Mouse (Mus musculus) cerebellum, postnatal 36 days (tissue): ENCODE measurements around the gene Asic2.

Experiments
- DNase-seq, 2 experiments: peaks; one replicate each; pipeline ENCODE4 v3.0.0; 2021 to 2022; ENCODE audit warnings: mixed read lengths in 2 of 2

The Asic2 gene

DNA sequence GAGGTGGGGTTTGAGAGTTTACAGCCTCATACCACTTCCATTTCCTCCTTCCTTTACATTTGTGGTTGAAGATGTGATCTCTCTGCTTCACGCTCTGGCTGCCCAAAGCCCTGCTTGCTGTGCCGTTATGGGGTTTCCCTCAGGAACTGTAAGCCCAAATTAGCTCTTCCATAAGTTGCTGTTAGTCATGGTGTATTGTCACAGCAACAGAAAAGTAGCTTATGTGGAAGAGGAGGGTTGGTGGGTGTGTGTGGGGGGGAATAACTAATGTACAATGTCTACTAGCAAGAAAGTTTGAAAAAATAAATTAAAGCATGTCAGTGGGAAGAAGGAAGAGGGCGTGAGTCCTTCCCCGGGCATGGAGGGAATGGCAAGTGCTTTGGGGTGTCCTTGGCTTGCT, 896.4 kb downstream of the Asic2 start:
- DNase-seq: no peak

DNA sequence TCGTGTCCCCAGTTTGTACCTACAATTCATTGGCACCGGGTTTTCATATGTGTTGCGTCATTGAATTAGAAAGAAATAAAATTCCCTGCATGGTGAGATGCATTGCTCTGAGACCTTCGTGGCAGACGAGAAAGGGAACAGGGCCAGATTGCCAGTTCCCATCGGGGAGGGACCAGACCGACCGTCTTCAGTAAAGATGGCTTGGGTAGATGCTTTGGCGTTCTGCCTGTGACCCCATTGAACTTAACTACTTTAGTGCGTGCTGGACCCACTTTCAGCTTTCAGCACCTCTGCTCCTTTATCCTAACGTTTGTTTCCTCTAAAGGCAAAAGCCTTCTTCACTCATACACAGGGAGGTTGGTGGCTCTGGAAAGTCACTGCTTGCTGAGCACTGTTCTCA, 902.9 kb downstream of the Asic2 start:
- DNase-seq: no peak

DNA sequence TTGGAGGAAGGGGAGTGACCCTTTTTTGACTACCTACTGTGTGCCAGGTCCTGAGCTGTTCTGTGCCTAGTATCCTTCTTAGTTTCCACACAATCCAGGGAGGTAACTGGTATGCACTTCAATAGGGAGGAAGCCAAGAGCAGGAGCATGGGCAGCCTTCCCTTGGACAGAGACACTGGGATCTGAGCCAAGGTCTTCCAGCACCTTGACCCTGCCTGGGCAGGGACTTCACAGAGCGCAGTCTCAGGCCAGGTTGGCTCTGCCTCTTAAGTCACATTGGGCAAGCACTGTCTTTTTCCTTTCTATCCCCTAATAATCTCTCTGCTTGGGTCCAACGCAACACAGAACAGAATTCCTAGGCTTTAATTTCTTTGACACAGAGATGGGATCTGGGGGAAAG, 904.3 kb downstream of the Asic2 start:
- no peak for DNase-seq

DNA sequence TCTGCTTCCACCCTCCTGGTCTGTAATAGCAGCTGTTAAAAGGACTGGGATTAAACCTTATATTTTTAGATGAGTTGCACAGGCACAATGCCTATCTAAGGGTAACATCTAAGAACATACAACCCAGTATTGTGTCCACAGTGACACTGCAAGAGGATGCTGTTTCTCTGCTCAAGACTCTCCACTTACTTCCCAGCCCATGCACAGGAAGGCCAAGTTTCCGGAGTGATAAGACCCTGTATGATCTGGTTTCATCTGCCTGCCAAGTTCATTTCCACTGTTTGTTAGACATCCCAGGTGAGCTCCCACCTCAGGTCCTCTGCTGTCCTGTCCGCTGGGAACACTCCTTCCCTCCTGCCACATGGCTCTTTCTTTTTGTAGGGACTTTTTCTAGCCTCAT, 908.2 kb downstream of the Asic2 start:
- no peak for DNase-seq

DNA sequence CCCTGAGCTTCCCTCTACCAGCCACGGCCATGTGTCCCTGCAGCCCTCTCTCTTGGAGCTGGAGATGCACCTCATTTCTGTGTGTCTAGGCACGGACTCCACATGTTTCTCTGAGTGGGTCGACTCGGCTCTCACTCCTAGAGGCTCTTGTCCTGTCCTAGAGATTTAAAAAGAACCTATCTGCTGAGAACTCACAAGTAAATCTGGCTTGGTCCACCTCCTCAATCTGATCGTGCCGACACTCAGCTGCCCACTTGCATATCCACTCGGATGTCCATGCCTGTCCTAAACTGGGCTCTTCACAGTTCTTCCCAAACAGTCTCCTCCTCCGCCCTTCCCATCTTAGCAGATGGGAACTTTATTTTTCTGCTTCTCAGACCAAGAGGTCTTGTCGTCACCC, 908.7 kb downstream of the Asic2 start:
- DNase-seq: no peak

DNA sequence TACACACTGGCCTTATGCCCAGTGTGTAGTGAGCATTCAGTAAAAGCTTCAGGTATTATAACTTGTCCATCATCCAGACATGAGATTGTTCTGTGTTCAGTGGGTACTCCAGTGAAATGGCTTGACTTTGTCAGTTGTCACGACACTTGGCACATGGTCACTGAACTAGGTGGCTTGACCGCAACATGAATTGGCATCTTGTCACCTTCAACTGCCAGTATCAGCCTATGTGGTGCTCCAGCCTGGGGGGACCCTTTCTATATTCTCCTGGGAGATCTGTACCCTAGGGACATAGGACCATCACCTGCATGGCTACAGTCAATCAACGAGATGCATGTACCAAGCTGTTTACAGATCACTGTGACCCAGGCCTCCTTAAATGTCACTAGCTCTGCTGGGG, 910.8 kb downstream of the Asic2 start:
- DNase-seq: peak; percentile 33 to 34

DNA sequence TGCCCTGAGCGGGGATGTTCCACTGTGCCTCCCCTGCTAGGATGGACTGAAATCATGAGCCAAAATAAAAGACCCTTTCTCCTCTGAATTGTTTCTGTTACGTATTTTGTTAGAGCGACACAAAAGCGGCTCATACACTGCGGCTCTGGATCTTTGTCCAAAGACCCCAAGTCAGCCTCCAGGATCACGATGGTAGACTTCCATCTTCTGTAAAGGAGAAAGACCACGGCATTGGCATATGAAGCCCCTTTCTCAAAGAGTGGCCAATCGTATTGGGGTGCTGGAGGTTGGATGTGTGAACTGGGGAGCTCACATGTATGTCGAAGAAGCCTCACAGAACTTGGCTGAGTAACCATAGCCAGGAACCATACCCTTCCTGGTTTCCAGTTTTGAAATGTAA, 911.5 kb downstream of the Asic2 start:
- no peak for DNase-seq

DNA sequence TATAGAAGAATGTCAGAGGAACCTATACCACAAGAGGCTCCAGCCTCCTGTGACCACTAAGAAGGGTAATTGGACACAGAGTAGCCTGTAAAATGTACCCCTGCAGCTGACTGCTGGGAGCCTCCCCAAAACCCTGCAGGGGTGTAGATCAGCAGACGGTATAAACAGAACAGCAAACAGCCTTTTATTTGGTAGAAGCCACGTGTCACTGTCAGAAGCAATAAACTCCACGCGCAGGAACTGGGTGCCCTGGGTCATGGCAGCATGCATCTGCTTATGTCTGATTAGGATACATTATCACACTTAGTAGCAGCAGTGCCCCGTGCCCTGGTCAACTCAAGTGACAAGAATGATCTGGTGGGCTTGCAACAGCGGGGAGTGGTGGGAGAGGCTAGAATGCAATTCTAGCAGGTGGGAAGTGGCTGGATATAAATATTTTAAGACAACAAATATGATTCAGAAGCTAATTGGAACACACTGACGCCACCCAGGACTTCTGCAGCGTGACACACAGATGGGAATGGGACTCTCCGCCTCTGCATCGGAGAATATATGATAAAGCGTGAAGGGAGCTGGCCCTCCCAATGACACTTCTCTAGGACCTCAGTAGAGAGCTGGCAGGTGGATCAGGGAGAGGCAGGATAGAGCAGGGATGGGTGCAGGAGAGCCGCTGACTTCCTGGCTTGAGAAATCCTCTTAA, 912.7 kb downstream of the Asic2 start:
- peak; percentile 20 to 22 for DNase-seq

DNA sequence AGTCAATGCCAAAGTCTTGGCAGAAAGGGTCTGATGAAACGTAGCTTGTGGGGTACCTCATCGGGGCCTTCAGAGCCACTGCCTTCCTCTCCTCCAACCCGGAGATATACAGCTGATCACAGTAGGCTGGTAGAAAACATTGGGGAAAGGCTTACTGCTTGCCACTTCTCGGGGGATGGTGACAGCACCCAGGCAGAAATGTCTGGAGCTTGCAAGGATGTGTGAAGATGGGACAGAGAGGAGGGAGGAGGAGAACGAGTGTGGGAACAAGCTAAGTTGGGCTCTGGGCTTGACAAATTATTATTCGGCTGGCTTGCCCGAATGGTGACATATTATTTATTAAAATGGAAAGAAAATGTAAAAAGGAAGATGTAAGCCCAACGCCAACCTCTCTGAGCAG, 914.4 kb downstream of the Asic2 start:
- DNase-seq: no peak

DNA sequence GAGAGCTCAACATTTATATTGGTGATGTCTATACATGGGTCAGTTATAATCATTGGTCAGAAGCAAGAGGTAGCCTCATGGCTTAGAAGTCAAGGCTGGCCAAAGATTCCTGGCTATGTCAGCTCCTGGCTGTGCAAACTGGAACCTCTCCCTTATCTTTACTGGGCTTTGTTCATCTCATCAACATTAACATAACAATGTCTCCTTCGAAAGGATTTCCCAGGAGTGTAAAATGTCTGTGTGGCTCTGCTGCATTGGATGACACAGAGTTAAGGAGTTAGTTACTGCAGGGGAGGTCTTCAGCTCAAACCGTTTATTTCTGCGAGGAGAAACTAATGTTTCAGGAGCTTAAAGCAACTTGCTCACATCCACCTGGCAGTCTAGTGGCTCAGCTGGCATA, 926.6 kb downstream of the Asic2 start:
- no peak for DNase-seq

DNA sequence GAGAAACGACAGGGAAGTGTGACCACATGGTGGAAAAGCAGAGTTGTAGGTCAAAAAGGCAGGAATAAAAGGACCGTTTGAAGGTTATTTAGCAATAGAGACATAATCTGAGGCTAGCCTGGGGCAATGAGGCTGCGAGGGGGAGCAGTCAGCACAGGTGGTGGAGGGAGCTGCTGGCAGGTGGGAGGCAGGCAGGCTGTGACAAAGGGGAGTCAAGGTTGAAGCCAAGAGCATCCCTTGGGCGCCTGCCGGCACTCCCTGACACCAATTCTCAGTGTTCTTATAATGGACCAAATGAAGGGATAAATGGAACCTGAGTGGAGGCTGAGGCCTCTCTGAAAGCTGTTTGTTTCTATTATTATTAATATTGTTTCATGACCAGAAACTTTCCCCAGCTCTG, 928.3 kb downstream of the Asic2 start:
- DNase-seq: peak in 1 of 2 experiments; percentile 32

DNA sequence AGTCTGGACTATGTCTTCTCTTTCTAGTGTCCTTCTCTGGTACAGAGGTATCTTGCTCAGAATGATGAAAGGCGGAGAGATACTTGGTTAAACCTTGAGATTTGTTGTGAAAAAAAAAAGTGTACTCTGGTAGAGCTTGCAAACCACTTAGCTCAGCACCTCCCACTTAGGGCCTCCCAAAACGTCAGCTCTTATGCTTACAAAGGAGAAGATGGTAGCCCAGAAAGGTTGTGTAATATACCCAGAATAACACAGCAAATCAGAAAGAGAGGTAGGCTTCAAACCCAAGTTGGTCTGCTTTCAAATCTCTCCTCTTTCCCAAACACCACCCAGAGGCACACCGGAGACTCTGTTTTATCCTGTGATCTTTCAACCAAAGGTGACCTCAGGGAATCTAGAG, 936.1 kb downstream of the Asic2 start:
- no peak for DNase-seq

DNA sequence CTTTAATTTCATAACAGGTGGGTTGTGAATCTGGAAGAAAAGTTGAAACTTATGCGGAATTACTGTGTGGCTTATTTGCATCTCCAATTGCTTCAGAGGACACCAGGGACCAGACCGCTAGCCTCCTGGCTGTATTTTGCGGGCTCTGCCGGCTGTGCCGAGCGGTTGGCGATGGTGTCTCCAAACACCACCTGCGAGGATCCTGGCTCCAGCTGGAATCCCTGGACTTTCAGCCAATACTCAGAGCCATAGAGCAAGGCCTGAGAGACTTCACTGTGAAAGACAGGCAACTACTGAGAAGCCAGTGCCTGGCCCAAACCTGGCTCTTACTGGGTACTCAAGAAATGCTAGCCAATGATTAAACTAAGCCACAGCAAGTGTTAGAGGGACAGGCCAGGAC, 953.5 kb downstream of the Asic2 start:
- DNase-seq: peak; percentile 39 to 53

DNA sequence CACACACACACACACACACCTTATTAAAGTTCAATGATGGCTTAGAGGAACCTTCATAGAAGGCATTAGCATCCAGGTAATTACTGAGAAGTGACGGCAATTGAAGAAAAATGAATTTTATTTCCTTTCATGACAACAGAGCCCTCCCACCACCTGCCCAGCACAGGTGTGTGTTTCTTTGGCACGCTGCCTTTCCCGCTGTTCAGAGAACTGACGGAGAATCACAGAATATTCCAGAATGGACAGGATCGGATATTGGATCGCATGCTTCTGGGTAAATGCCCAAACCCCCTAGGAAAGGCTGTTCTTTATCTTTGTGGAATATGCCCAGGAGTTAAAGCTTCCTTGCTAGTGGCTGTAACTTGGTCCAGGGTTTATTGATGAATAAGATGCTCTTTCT, 954.8 kb downstream of the Asic2 start:
- peak; percentile 11 to 14 for DNase-seq

DNA sequence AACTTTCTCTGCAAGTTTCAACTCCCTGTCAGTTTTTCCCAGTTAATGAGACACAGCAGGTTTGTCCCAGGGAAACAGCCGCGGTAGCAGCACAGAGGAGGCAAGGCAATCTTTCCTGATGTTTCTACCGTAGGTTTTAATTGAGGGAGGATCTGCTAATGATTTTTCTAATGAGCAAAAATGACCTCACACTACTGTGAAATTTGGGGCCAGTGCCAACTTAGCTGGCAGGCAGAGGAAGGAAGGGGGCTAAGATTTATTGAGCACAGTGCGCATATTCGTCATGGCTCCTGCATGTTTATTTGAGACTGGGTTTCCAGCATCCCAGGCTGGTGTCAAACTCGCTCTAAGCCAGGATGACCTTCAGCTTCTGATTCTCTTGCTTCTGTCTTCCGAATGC, 957.5 kb downstream of the Asic2 start:
- no peak for DNase-seq

DNA sequence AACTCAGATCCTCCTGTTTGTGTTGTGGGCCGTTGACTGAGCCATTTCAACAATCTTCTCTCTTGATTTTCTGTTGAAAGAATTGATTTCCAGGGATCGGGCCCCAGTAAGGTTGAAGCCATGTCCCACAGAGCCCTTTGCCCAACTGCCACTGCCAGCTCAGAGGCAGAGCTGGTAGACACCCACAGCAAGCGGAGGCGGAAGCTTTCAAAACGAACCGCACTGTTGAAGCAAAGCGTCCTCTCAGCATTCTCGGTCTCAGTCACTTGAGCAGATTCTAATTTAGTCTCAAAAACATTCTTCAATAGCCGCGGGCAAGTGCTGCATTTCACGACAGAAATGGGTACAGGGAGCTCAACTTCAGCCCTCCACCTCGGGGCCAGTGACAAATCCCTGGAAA, 958.9 kb downstream of the Asic2 start:
- DNase-seq: no peak

DNA sequence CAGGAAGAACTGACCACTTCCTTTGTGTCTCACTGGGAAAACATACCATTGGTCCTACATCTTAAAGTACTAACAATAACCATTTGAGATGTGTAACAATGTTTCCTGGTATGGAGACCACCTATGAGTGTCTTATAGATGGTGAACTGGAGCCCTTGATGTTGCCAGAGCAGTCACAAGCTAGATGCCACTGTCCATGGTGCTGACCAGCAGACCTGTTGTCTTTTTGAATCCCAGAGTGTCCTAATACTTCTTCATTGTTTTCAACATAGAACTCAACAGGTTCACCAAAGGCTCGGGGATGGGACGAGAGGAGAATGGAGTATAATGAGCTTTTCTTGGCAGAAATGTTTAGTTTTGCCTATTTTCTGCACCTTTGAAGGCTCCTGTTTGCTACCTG, 962.4 kb downstream of the Asic2 start:
- no peak for DNase-seq

DNA sequence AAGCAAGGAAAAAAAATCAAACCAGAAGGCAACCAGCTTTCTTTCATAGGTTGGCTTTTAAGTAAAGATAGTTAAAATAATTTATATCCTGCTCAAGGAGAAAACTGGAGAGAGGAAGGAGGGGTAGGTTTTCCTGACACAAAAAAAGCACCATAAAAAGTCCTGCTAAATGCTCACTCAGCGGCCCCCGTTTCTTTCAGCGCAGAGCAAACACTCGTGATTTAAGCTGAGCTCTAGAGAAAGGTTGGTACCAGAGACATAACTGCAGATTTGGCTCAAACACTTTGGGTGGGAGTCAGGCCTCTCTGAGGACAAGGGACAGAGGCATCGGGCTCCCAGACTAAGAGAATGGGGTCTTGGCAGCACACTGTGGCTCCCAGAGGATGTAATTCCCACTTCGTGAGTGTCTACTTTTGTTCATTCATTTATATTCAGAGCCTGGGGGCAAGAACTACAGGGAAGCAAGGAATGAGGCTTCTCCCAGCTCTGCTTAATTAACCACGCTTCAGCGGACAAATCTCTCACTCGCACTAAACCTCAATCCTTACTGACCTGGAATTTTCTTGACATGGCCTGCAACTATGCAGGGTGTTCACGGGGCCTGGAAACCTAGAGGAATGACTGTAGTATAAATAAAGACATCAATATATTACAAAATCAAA, 965.4 kb downstream of the Asic2 start:
- no peak for DNase-seq

DNA sequence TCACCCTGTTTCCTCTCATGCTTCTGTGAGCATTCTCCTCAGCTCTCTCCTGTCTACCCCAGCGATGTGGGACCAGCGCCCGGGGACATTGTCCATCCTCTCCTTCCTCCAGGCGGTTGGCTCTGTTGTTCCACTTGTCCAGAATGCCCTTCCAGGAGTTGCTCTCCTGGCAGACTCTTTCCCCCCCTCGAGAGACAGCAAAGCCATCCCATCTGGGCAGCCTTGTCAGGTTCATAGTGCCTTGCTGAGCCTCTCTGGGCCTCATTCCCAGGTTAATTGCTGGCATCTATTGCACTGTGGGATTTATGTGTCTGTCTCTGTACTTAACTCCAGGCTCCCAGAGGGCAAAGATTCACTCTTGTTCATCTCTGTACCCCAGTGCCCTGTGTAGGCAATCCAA, 972.6 kb downstream of the Asic2 start:
- DNase-seq: peak; percentile 26 to 41

DNA sequence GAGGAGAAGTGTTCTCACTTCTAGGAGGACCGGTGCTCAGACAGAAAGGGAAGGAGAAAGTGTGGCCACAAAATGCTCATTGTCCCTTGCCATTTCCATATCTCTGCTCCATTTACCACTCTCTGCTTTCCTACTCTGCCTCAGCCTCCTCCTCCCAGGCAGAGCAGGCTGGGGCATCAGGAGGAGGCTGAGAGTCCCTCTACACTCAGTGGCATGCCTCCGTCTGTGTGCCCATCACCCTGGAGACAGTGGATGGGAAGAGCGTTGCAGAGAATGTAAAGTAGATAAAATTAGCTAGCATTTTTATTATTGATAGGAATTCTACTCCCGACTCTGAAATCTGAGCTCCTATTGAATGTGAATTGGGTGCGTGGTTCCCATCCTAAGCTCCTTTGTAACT, 984.7 kb downstream of the Asic2 start:
- DNase-seq: no peak

DNA sequence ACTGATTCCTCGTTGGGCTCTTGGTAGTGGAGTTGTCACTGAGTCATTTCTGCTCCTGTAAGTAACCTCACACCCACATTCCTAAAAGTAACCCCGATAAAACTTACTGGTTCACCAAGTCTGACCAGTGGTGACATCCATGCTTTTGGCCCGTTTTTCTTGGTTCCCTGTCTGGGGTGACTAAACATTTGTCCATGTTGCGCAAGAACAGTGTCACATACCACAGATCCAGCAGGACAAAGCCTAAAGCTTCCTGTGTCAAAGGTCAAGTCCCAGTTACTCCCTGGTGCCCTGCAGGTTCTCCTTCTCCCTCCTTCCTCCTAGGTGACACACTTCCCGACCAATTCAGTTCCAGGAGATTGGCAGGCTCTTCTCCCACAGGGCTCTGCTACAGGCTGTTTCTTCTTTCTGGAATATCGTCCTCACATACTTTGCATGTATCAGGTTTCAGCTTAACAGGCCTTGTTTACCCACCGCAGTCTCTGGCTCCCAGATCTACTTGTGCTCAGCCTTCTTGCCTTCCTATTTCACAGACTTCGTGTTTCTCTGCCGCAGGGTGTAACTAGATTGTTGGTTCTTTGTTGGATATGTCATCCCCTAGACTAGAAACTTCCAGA, 991.9 kb downstream of the Asic2 start:
- no peak for DNase-seq

DNA sequence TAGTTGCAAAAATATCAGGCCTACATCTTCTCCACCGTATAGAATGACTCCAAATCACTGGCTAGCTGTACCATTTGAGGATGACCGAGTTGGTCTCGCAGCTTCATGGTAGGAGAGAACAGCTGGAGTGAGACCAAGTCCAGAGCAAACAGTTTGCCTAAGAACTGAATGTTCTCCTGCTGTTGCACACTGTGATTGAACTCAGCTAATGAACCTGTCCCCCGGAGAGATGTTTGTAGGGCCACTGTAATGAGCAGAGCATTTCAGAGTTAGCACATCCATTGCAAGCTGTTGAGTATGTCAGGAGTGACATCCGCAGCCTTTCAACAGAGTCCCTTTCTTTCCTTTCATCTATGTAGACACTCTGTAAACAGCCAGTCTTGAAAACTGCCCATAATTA, 993.6 kb downstream of the Asic2 start:
- DNase-seq: no peak

DNA sequence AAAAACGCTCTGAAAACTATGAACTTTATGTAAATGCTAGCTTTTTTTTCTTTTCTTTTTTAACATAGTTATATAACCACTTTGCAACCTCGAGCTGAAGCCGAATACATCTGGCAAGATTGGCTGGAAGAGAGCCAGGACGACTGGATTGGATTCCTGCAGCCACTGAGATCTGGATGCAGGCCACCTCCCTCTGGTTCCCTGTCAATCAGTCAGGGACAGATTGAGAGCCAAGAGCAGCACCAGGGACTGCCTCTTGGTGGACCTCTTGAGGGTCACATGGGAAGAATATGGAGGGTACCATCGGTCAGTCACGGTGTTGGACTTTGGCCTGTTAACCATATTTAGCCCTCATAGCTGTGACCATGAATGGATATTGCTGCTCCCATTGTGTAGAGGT, 994.3 kb downstream of the Asic2 start:
- peak; percentile 10 to 30 for DNase-seq

DNA sequence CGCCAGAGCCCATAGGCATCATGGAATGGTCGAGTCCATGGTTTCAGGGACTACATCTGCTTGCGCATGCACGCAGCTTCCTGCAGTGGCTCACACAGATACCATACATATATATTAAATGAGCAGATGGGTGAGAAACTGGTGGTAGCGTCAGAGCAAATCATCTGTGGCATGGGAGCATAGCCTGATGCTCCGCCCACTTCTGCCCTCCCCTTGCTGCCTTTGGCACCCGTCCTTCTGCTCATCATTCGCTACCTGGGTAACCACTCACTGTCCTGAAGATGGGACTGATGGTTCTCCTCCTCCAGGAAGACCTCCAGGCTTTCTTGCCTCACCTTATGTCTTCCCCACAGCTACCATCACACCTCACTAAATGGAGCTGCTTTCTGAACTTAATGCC, 995.0 kb downstream of the Asic2 start:
- no peak for DNase-seq

DNA sequence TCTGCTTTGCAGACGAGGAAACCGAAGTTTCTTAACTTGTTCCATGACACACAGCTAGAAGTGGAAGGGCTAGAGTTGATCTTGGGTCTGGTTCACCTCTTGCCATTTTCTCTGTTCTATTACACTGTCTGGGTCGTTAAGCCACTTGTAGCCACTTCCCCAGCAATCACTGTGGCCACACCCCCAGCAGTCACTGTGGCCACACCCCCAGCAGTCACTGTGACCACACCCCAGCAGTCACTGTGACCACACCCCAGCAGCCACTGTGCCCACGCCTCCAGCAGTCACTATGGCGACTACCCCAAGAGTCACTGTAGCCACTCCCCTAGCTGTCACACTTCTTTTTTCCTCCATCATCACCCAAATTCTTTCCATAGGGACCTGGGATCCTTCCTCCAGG, 1000.7 kb downstream of the Asic2 start:
- DNase-seq: no peak
